Mouse (Mus musculus): ENCODE data around the gene 2310034G01Rik. TPM values are rescaled to one million over a fixed set of nuclear protein-coding genes. Genes with fewer than 3 reads are reported as not detected.
A peak's percentile ranks its signal among the peaks of the same experiment; 100 is the strongest.

Gene 2310034G01Rik
- total RNA-seq, 1 experiment = 0.80 TPM

GRCm38 (mm10) chr19:46304216-46304841, 45.8 kb downstream of the 2310034G01Rik start, which contains the start of gene Nfkb2:
TSS of gene Nfkb2 (plus strand) at chr19:46304320.
- Histone ChIP-seq H3K4me3 (ENCODE audit: insufficient read depth in 1 of 2, low read depth in 1 of 2, low read length in 2 of 2, poor library complexity in 1 of 2, severe bottlenecking in 1 of 2) (peak within 1 kb of the TSS; percentile 69 to 99), H3K9me3 (ENCODE audit: control insufficient read depth, insufficient read depth, low read depth, low read length) (no peaks in the 10 kb centered on the region), H3K27ac (ENCODE audit: insufficient read depth, low read depth, low read length, poor library complexity, severe bottlenecking) (no peak within 1 kb of the TSS), H3K36me3 (ENCODE audit: control insufficient read depth, insufficient read depth, low read length, poor library complexity, severe bottlenecking) (peaks cover 4% of the 10 kb centered on the region; the same call in 1 of the 2 replicates), H3K9ac (ENCODE audit: insufficient read depth, low read depth, low read length, poor library complexity, severe bottlenecking) (peak within 1 kb of the TSS; percentile 68), H3K4me1 (ENCODE audit: control insufficient read depth in 2 of 2, insufficient read depth in 2 of 2, low read length in 2 of 2, poor library complexity in 1 of 2) (peaks cover 0 to 15% of the 10 kb centered on the region in 2 experiments; a peak in 1 of 4 replicates)
- in situ Hi-C loops (cut with MboI; ENCODE audit: low sequenced_read_pairs in 2 of 2, unreplicated experiment in 2 of 2) = no loop called here
- DNase-seq (ENCODE audit: low read depth, low spot score) = peak; percentile 89
- TF ChIP-seq MAFK (IDR thresholded peaks at IDR 0.05; ENCODE audit: insufficient read depth, low read depth, low read length) = no peak
- TF ChIP-seq HCFC1 (IDR thresholded peaks at IDR 0.05; ENCODE audit: borderline replicate concordance, insufficient read depth, low read length) = 0 out of 2 replicates have a peak, but pooled peaks have one; percentile 27
- TF ChIP-seq CHD2 (IDR thresholded peaks at IDR 0.05; ENCODE audit: low read depth, low read length) = no peak
- TF ChIP-seq ZC3H11A (IDR thresholded peaks at IDR 0.05; ENCODE audit: borderline replicate concordance, low read depth, low read length) = 0 out of 2 replicates have a peak, but pooled peaks have one; percentile 16
- TF ChIP-seq ZNF384 (IDR thresholded peaks at IDR 0.05; ENCODE audit: low read depth, low read length) = no peak

- no peak overlapping the region for H3K27ac ChIP-seq (ENCODE audit: insufficient read depth, low read depth, low read length, poor library complexity, severe bottlenecking)
- H3K9ac ChIP-seq (ENCODE audit: insufficient read depth, low read depth, low read length, poor library complexity, severe bottlenecking) = no peak overlapping the region
- in situ Hi-C loops (cut with MboI; ENCODE audit: low sequenced_read_pairs in 2 of 2, unreplicated experiment in 2 of 2) = no loop called here
Observed at GRCm38 (mm10) chr19:46303251-46304215, 46.6 kb downstream of the 2310034G01Rik start.

GRCm38 (mm10) chr19:46302551-46302950, 47.6 kb downstream of the 2310034G01Rik start:
- Histone ChIP-seq H3K4me3 (ENCODE audit: insufficient read depth in 1 of 2, low read depth in 1 of 2, low read length in 2 of 2, poor library complexity in 1 of 2, severe bottlenecking in 1 of 2) (no peak overlapping the region), H3K9ac (ENCODE audit: insufficient read depth, low read depth, low read length, poor library complexity, severe bottlenecking) (no peak overlapping the region), H3K9me3 (ENCODE audit: control insufficient read depth, insufficient read depth, low read depth, low read length) (no peaks in the 10 kb centered on the region), H3K4me1 (ENCODE audit: control insufficient read depth in 2 of 2, insufficient read depth in 2 of 2, low read length in 2 of 2, poor library complexity in 1 of 2) (peaks cover 0 to 7% of the 10 kb centered on the region in 2 experiments; a peak in 1 of 4 replicates), H3K36me3 (ENCODE audit: control insufficient read depth, insufficient read depth, low read length, poor library complexity, severe bottlenecking) (peaks cover 4% of the 10 kb centered on the region; the same call in 1 of the 2 replicates), H3K27ac (ENCODE audit: insufficient read depth, low read depth, low read length, poor library complexity, severe bottlenecking) (no peak overlapping the region)
- TF ChIP-seq CHD2 (IDR thresholded peaks at IDR 0.05; ENCODE audit: low read depth, low read length) = no peak
- TF ChIP-seq ZC3H11A (IDR thresholded peaks at IDR 0.05; ENCODE audit: borderline replicate concordance, low read depth, low read length) = no peak
- TF ChIP-seq ZNF384 (IDR thresholded peaks at IDR 0.05; ENCODE audit: low read depth, low read length) = no peak
- TF ChIP-seq HCFC1 (IDR thresholded peaks at IDR 0.05; ENCODE audit: borderline replicate concordance, insufficient read depth, low read length) = no peak
- TF ChIP-seq MAFK (IDR thresholded peaks at IDR 0.05; ENCODE audit: insufficient read depth, low read depth, low read length) = no peak
- in situ Hi-C loops (cut with MboI; ENCODE audit: low sequenced_read_pairs in 2 of 2, unreplicated experiment in 2 of 2) = no loop called here
- DNase-seq (ENCODE audit: low read depth, low spot score) = no peak

More at GRCm38 (mm10) chr19:46303251-46304215, 46.6 kb downstream of the 2310034G01Rik start:
- TF ChIP-seq ZC3H11A (IDR thresholded peaks at IDR 0.05; ENCODE audit: borderline replicate concordance, low read depth, low read length) (no peak), CHD2 (IDR thresholded peaks at IDR 0.05; ENCODE audit: low read depth, low read length) (no peak), HCFC1 (IDR thresholded peaks at IDR 0.05; ENCODE audit: borderline replicate concordance, insufficient read depth, low read length) (no peak), MAFK (IDR thresholded peaks at IDR 0.05; ENCODE audit: insufficient read depth, low read depth, low read length) (no peak), ZNF384 (IDR thresholded peaks at IDR 0.05; ENCODE audit: low read depth, low read length) (no peak)
- Histone ChIP-seq H3K36me3 (ENCODE audit: control insufficient read depth, insufficient read depth, low read length, poor library complexity, severe bottlenecking) (peaks cover 4% of the 10 kb centered on the region; the same call in 1 of the 2 replicates), H3K4me3 (ENCODE audit: insufficient read depth in 1 of 2, low read depth in 1 of 2, low read length in 2 of 2, poor library complexity in 1 of 2, severe bottlenecking in 1 of 2) (peak overlapping the region in 1 of 2 experiments; percentile 99; a peak in 1 of 4 replicates), H3K9me3 (ENCODE audit: control insufficient read depth, insufficient read depth, low read depth, low read length) (no peaks in the 10 kb centered on the region), H3K4me1 (ENCODE audit: control insufficient read depth in 2 of 2, insufficient read depth in 2 of 2, low read length in 2 of 2, poor library complexity in 1 of 2) (peaks cover 0 to 15% of the 10 kb centered on the region in 2 experiments; a peak in 1 of 4 replicates)
- DNase-seq (ENCODE audit: low read depth, low spot score) = no peak

- peaks cover 0 to 6% of the 10 kb centered on the region in 2 experiments; a peak in 1 of 4 replicates for H3K4me1 ChIP-seq (ENCODE audit: control insufficient read depth in 2 of 2, insufficient read depth in 2 of 2, low read length in 2 of 2, poor library complexity in 1 of 2)
- no peak for TF ChIP-seq CHD2 (IDR thresholded peaks at IDR 0.05; ENCODE audit: low read depth, low read length)
- no peak for TF ChIP-seq HCFC1 (IDR thresholded peaks at IDR 0.05; ENCODE audit: borderline replicate concordance, insufficient read depth, low read length)
- TF ChIP-seq ZC3H11A (IDR thresholded peaks at IDR 0.05; ENCODE audit: borderline replicate concordance, low read depth, low read length) = no peak
- no peak for TF ChIP-seq MAFK (IDR thresholded peaks at IDR 0.05; ENCODE audit: insufficient read depth, low read depth, low read length)
- no peak for TF ChIP-seq ZNF384 (IDR thresholded peaks at IDR 0.05; ENCODE audit: low read depth, low read length)
- no peak overlapping the region for H3K4me3 ChIP-seq (ENCODE audit: insufficient read depth in 1 of 2, low read depth in 1 of 2, low read length in 2 of 2, poor library complexity in 1 of 2, severe bottlenecking in 1 of 2)
- no peak overlapping the region for H3K27ac ChIP-seq (ENCODE audit: insufficient read depth, low read depth, low read length, poor library complexity, severe bottlenecking)
- H3K36me3 ChIP-seq (ENCODE audit: control insufficient read depth, insufficient read depth, low read length, poor library complexity, severe bottlenecking) = no peaks in the 10 kb centered on the region
- in situ Hi-C loops (cut with MboI; ENCODE audit: low sequenced_read_pairs in 2 of 2, unreplicated experiment in 2 of 2) = no loop called here
- H3K9ac ChIP-seq (ENCODE audit: insufficient read depth, low read depth, low read length, poor library complexity, severe bottlenecking) = no peak overlapping the region
- H3K9me3 ChIP-seq (ENCODE audit: control insufficient read depth, insufficient read depth, low read depth, low read length) = no peaks in the 10 kb centered on the region
- no peak for DNase-seq (ENCODE audit: low read depth, low spot score)
Observed at GRCm38 (mm10) chr19:46300294-46301045, 49.6 kb downstream of the 2310034G01Rik start.

Data from ES-E14 (cell line).